15 mouse cellular contexts compared by ENCODE assay signal in genomic region chr8:46593772-46594171, GRCm38 (mm10). TPM values are rescaled to one million over a fixed set of nuclear protein-coding genes. Genes with fewer than 3 reads are reported as not detected.
DNase-seq lines count a peak whose midpoint lies in the region; ATAC-seq and TF ChIP-seq lines count a peak whose summit lies in the region.
"Had no signal": no experiment of that assay in that cellular context is flagged by ENCODE, and none has a peak within 500 bp of the region (broad histone marks: within the 10 kb centered on the region; RNA-seq: fewer than 3 reads in every experiment).

No protein-coding gene starts in this region.

- DNase-seq in forebrain, embryonic 11.5 days (ENCODE audit: low spot score): no peak
- DNase-seq in layer of hippocampus, adult 2 months (ENCODE audit: low spot score in 2 of 2): no peak
- no peak for DNase-seq in layer of hippocampus, adult 11-12 months (ENCODE audit: low spot score)
- DNase-seq in brain, adult 2 months (ENCODE audit: low read depth, low spot score): peak; percentile 74
- peak; percentile 89 to 94 for DNase-seq in cerebellum, postnatal 10 days
- DNase-seq in gastrocnemius, postnatal 14 days: no peak
- DNase-seq in frontal cortex, postnatal 14 days (ENCODE audit: low spot score in 2 of 2): no peak
- DNase-seq: gastrocnemius, postnatal 36 days; thymus, adult 18-20 months had no signal

- peak; percentile 35; the same call in 1 of the 2 replicates for ATAC-seq in forebrain, embryonic 15.5 days (replicated peaks)
- ATAC-seq in forebrain, embryonic 11.5 days (replicated peaks; ENCODE audit: low FRiP score): no peak
- ATAC-seq: inflammation-experienced regulatory T-cells, adult 6 months; liver, embryonic 12.5 days had no signal

- H3K4me2 ChIP-seq in forebrain, embryonic 15.5 days (replicated peaks): no peak overlapping the region
- H3K4me2 ChIP-seq in forebrain, embryonic 11.5 days (ENCODE audit: low read depth, low read length, severe bottlenecking): no peak overlapping the region
- H3K4me2 ChIP-seq: embryonic facial prominence, embryonic 15.5 days; liver, embryonic 12.5 days; midbrain, embryonic 12.5 days had no signal

- H3K36me3 ChIP-seq in forebrain, embryonic 15.5 days: no peaks in the 10 kb centered on the region
- no peaks in the 10 kb centered on the region for H3K36me3 ChIP-seq in forebrain, embryonic 11.5 days (ENCODE audit: control insufficient read depth, insufficient read depth, low read length)
- H3K36me3 ChIP-seq: midbrain, embryonic 12.5 days had no signal

- intact Hi-C loops in gastrocnemius, postnatal 14 days (cut with DNase I; ENCODE audit: low total_unique reads): no loop called here

- no peak for TF ChIP-seq CTCF in layer of hippocampus, adult 2 months (conservative IDR thresholded peaks at IDR 0.05)

- H3K27me3 ChIP-seq in forebrain, embryonic 15.5 days: no peaks in the 10 kb centered on the region
- no peaks in the 10 kb centered on the region for H3K27me3 ChIP-seq in forebrain, embryonic 11.5 days (ENCODE audit: control insufficient read depth, insufficient read depth, low read length)
- H3K27me3 ChIP-seq: embryonic facial prominence, embryonic 15.5 days; liver, embryonic 12.5 days; midbrain, embryonic 12.5 days had no signal

- no peak overlapping the region for H3K4me3 ChIP-seq in forebrain, embryonic 15.5 days
- no peak overlapping the region for H3K4me3 ChIP-seq in forebrain, embryonic 11.5 days (ENCODE audit: low read depth, low read length)
- no peak overlapping the region for H3K4me3 ChIP-seq in layer of hippocampus, adult 2 months
- H3K4me3 ChIP-seq: embryonic facial prominence, embryonic 15.5 days; liver, embryonic 12.5 days; midbrain, embryonic 12.5 days; myocyte had no signal

- 0 out of 2 replicates have a peak, but pooled peaks cover 4% of the 10 kb centered on the region for H3K4me1 ChIP-seq in forebrain, embryonic 15.5 days
- no peaks in the 10 kb centered on the region for H3K4me1 ChIP-seq in forebrain, embryonic 11.5 days (replicated peaks; ENCODE audit: control insufficient read depth, insufficient read depth, low read length)
- H3K4me1 ChIP-seq: embryonic facial prominence, embryonic 15.5 days; midbrain, embryonic 12.5 days had no signal

- H3K27ac ChIP-seq in forebrain, embryonic 15.5 days (replicated peaks): 0 out of 2 replicates have a peak overlapping the region, but pooled peaks have one; percentile 23
- H3K27ac ChIP-seq in forebrain, embryonic 11.5 days (ENCODE audit: low read depth, low read length): no peak overlapping the region
- H3K27ac ChIP-seq in layer of hippocampus, adult 2 months: peak overlapping the region; percentile 53; the same call in 1 of the 2 replicates
- H3K27ac ChIP-seq: embryonic facial prominence, embryonic 15.5 days; liver, embryonic 12.5 days; midbrain, embryonic 12.5 days had no signal

- 80% methylated on average over 2 of the region's 2 CpGs for WGBS in forebrain, embryonic 15.5 days
- 81% methylated on average over 2 of the region's 2 CpGs for WGBS in forebrain, embryonic 11.5 days

- H3K9ac ChIP-seq in forebrain, embryonic 15.5 days (replicated peaks): no peak overlapping the region
- H3K9ac ChIP-seq in forebrain, embryonic 11.5 days (ENCODE audit: low read length): no peak overlapping the region
- H3K9ac ChIP-seq: embryonic facial prominence, embryonic 15.5 days; liver, embryonic 12.5 days; midbrain, embryonic 12.5 days had no signal

- no peaks in the 10 kb centered on the region for H3K9me3 ChIP-seq in forebrain, embryonic 15.5 days
- H3K9me3 ChIP-seq in forebrain, embryonic 11.5 days (ENCODE audit: control insufficient read depth, low read length): no peaks in the 10 kb centered on the region
- H3K9me3 ChIP-seq: embryonic facial prominence, embryonic 15.5 days; liver, embryonic 12.5 days; midbrain, embryonic 12.5 days had no signal

RNA-seq across cellular contexts. Expression of gene Primpol, which starts 23.2 kb away (rescaled TPM):
- 9.0 and 9.8 TPM in 2 replicates for polyA plus RNA-seq in forebrain, embryonic 15.5 days (2015; fragmentation: Nextera tagmentation; extraction: Ambion mirVana)
- 7.9 and 14.9 TPM in 2 replicates for polyA plus RNA-seq in forebrain, embryonic 11.5 days (2014; fragmentation: Nextera tagmentation; extraction: Ambion mirVana)
- 1 to 10 TPM; 4.3 to 8.7 TPM for total RNA-seq in layer of hippocampus, adult 2 months (2021)
- total RNA-seq in gastrocnemius, postnatal 14 days (2021): 1 to 10 TPM; 2.7 to 2.8 TPM

RNA-seq across cellular contexts. Expression of gene Casp3, which starts 23.3 kb away (rescaled TPM):
- polyA plus RNA-seq in forebrain, embryonic 15.5 days (2015; fragmentation: Nextera tagmentation; extraction: Ambion mirVana): 272 and 287 TPM in 2 replicates
- 136 and 144 TPM in 2 replicates for polyA plus RNA-seq in forebrain, embryonic 11.5 days (2014; fragmentation: Nextera tagmentation; extraction: Ambion mirVana)
- 1 to 10 TPM; 9.1 to 10.0 TPM for total RNA-seq in layer of hippocampus, adult 2 months (2021)
- 1 to 10 TPM; 5.5 to 9.8 TPM for total RNA-seq in gastrocnemius, postnatal 14 days (2021)

RNA-seq across cellular contexts. Expression of gene Cenpu, which starts 41.9 kb away (rescaled TPM):
- polyA plus RNA-seq in forebrain, embryonic 15.5 days (2015; fragmentation: Nextera tagmentation; extraction: Ambion mirVana): 8.9 and 10.6 TPM in 2 replicates
- polyA plus RNA-seq in forebrain, embryonic 11.5 days (2014; fragmentation: Nextera tagmentation; extraction: Ambion mirVana): 32.6 and 35.2 TPM in 2 replicates
- total RNA-seq in layer of hippocampus, adult 2 months (2021): 1 to 10 TPM; 1.2 to 2.3 TPM
- total RNA-seq in gastrocnemius, postnatal 14 days (2021): 1 to 10 TPM in 1 of 2 experiments, under 1 TPM in 1; 0.55 to 1.1 TPM

Comparison
In these comparisons a context has a peak if more than half of its experiments do, and no peak if none do; other contexts are left out.
1. DNase-seq: peak in brain, adult 2 months (single experiment) and cerebellum, postnatal 10 days (2 of 2); none in forebrain, embryonic 11.5 days (single experiment), layer of hippocampus, adult 2 months (0 of 2), layer of hippocampus, adult 11-12 months (single experiment), gastrocnemius, postnatal 14 days (single experiment) and frontal cortex, postnatal 14 days (0 of 2).